Mouse (Mus musculus): ENCODE results near the gene Gpr173. TPM values are rescaled to one million over a fixed set of nuclear protein-coding genes. Genes with fewer than 3 reads are reported as not detected.

Gene Gpr173
- 1.1 TPM in 2 replicates for polyA plus RNA-seq (2015; fragmentation: Nextera tagmentation; extraction: Ambion mirVana)

- ATAC-seq (peak; percentile 94), DNase-seq (ENCODE audit: low spot score) (peak; percentile 52)
- Histone ChIP-seq H3K4me2 (replicated peaks; ENCODE audit: low read depth, low read length) (peak within 1 kb of the TSS; percentile 57), H3K4me1 (ENCODE audit: insufficient read depth, low read depth, low read length) (no peaks in the 10 kb centered on the region), H3K36me3 (ENCODE audit: insufficient read depth, low read length) (no peaks in the 10 kb centered on the region), H3K27me3 (replicated peaks; ENCODE audit: insufficient read depth, low read length) (no peaks in the 10 kb centered on the region), H3K27ac (ENCODE audit: low read length) (no peak within 1 kb of the TSS), H3K9me3 (ENCODE audit: low read length) (no peaks in the 10 kb centered on the region), H3K9ac (replicated peaks; ENCODE audit: low read depth) (no peak within 1 kb of the TSS; the same call in 1 of the 2 replicates), H3K4me3 (ENCODE audit: low read depth, low read length) (peak within 1 kb of the TSS; percentile 34)
- 9% methylated on average over 13 of the region's 24 CpGs for WGBS
- TF ChIP-seq CTCF (IDR thresholded peaks at IDR 0.05) (no peak), EP300 (IDR thresholded peaks at IDR 0.05) (no peak)
Measured at GRCm38 (mm10) chrX:152368397-152369273, at the start of gene Gpr173. Gene Gpr173 (minus strand): TSS chrX:152368704.

DNA sequence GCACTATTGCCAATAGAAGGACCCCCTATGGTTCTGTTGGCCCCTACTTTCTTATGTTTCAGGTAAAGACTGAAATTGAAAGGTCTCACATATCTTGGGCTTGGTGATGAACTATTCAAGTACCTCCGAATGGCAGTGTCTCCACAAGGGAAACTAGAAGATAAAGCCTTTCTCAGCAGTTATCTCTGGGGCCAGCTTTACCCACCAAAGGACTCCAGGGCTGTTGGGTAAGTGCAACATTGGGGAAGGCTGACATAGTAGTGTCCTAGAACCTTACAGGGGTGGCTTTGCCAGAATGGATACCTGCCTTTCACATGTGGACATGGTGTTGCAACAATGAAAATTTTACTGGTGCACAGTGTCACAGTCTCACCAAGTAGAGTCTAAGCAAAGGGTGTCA is 34.7 kb upstream of the Gpr173 start:
- no peak overlapping the region for H3K4me2 ChIP-seq (replicated peaks; ENCODE audit: low read depth, low read length)
- WGBS: 86% methylated on average over 1 of the region's 1 CpGs
- no peak overlapping the region for H3K27ac ChIP-seq (ENCODE audit: low read length)
- H3K9ac ChIP-seq (replicated peaks; ENCODE audit: low read depth): no peak overlapping the region
- TF ChIP-seq CTCF (IDR thresholded peaks at IDR 0.05) (no peak), EP300 (IDR thresholded peaks at IDR 0.05) (no peak)
- no peaks in the 10 kb centered on the region for H3K9me3 ChIP-seq (ENCODE audit: low read length)
- DNase-seq (ENCODE audit: low spot score) (no peak), ATAC-seq (no peak)
- H3K4me1 ChIP-seq (ENCODE audit: insufficient read depth, low read depth, low read length): no peaks in the 10 kb centered on the region
- no peaks in the 10 kb centered on the region for H3K36me3 ChIP-seq (ENCODE audit: insufficient read depth, low read length)
- H3K4me3 ChIP-seq (ENCODE audit: low read depth, low read length): no peak overlapping the region
- H3K27me3 ChIP-seq (replicated peaks; ENCODE audit: insufficient read depth, low read length): no peaks in the 10 kb centered on the region

- no peaks in the 10 kb centered on the region for H3K36me3 ChIP-seq (ENCODE audit: insufficient read depth, low read length)
- no peak overlapping the region for H3K9ac ChIP-seq (replicated peaks; ENCODE audit: low read depth)
- ATAC-seq: no peak
- no peaks in the 10 kb centered on the region for H3K9me3 ChIP-seq (ENCODE audit: low read length)
- 57% methylated on average over 2 of the region's 2 CpGs for WGBS
- no peak for DNase-seq (ENCODE audit: low spot score)
- TF ChIP-seq CTCF (IDR thresholded peaks at IDR 0.05) (no peak), EP300 (IDR thresholded peaks at IDR 0.05) (no peak)
- no peak overlapping the region for H3K4me3 ChIP-seq (ENCODE audit: low read depth, low read length)
- no peaks in the 10 kb centered on the region for H3K27me3 ChIP-seq (replicated peaks; ENCODE audit: insufficient read depth, low read length)
- H3K4me2 ChIP-seq (replicated peaks; ENCODE audit: low read depth, low read length): no peak overlapping the region
- no peak overlapping the region for H3K27ac ChIP-seq (ENCODE audit: low read length)
- H3K4me1 ChIP-seq (ENCODE audit: insufficient read depth, low read depth, low read length): no peaks in the 10 kb centered on the region
Measured at GRCm38 (mm10) chrX:152400096-152400495, 31.6 kb upstream of the Gpr173 start.

DNA sequence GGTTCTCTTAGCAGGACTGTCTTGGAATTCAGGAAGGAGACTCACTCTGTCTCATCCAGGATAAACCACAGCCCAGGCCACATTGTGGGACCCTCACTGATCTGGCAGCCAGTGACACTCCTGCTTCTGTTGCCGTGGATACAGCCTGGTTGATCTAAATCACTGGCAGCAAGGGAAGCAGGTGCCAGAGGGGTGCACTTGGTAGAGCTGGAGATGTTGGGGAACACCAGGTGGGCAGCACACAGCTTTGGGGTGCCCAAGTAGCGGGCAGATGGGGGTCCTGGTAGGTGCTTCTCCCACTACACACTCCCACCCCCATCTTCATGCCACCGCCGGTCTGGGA is 479 bp downstream of the Gpr173 start:
- Histone ChIP-seq H3K9ac (replicated peaks; ENCODE audit: low read depth) (no peak overlapping the region), H3K36me3 (ENCODE audit: insufficient read depth, low read length) (no peaks in the 10 kb centered on the region), H3K9me3 (ENCODE audit: low read length) (no peaks in the 10 kb centered on the region), H3K4me2 (replicated peaks; ENCODE audit: low read depth, low read length) (peak overlapping the region; percentile 57), H3K4me3 (ENCODE audit: low read depth, low read length) (peak overlapping the region; percentile 34), H3K4me1 (ENCODE audit: insufficient read depth, low read depth, low read length) (no peaks in the 10 kb centered on the region), H3K27ac (ENCODE audit: low read length) (no peak overlapping the region), H3K27me3 (replicated peaks; ENCODE audit: insufficient read depth, low read length) (no peaks in the 10 kb centered on the region)
- DNase-seq (ENCODE audit: low spot score) (no peak), ATAC-seq (no peak)
- no CpG with 5 or more reads among the region's 4 CpGs for WGBS
- TF ChIP-seq EP300 (IDR thresholded peaks at IDR 0.05): no peak
- no peak for TF ChIP-seq CTCF (IDR thresholded peaks at IDR 0.05)

- Histone ChIP-seq H3K27me3 (replicated peaks; ENCODE audit: insufficient read depth, low read length) (no peaks in the 10 kb centered on the region), H3K27ac (ENCODE audit: low read length) (no peak overlapping the region), H3K36me3 (ENCODE audit: insufficient read depth, low read length) (no peaks in the 10 kb centered on the region), H3K9ac (replicated peaks; ENCODE audit: low read depth) (no peak overlapping the region), H3K4me1 (ENCODE audit: insufficient read depth, low read depth, low read length) (no peaks in the 10 kb centered on the region), H3K4me2 (replicated peaks; ENCODE audit: low read depth, low read length) (no peak overlapping the region), H3K4me3 (ENCODE audit: low read depth, low read length) (no peak overlapping the region), H3K9me3 (ENCODE audit: low read length) (no peaks in the 10 kb centered on the region)
- TF ChIP-seq CTCF (IDR thresholded peaks at IDR 0.05): no peak
- no peak for TF ChIP-seq EP300 (IDR thresholded peaks at IDR 0.05)
- no peak for DNase-seq (ENCODE audit: low spot score)
- WGBS: 49% methylated on average over 2 of the region's 2 CpGs
- no peak for ATAC-seq
Measured at GRCm38 (mm10) chrX:152366418-152366817, 2.1 kb downstream of the Gpr173 start.

- WGBS: 16% methylated on average over 5 of the region's 5 CpGs
- H3K27ac ChIP-seq (ENCODE audit: low read length): no peak overlapping the region
Measured at GRCm38 (mm10) chrX:152352553-152353153, 15.9 kb downstream of the Gpr173 start.

More at GRCm38 (mm10) chrX:152352553-152353153, 15.9 kb downstream of the Gpr173 start:
- peak; percentile 80 for ATAC-seq
- H3K9me3 ChIP-seq (ENCODE audit: low read length): no peaks in the 10 kb centered on the region
- no peak overlapping the region for H3K9ac ChIP-seq (replicated peaks; ENCODE audit: low read depth)
- TF ChIP-seq EP300 (IDR thresholded peaks at IDR 0.05) (no peak), CTCF (IDR thresholded peaks at IDR 0.05) (peak; percentile 67)
- H3K4me3 ChIP-seq (ENCODE audit: low read depth, low read length): no peak overlapping the region
- H3K36me3 ChIP-seq (ENCODE audit: insufficient read depth, low read length): no peaks in the 10 kb centered on the region
- no peaks in the 10 kb centered on the region for H3K27me3 ChIP-seq (replicated peaks; ENCODE audit: insufficient read depth, low read length)
- H3K4me1 ChIP-seq (ENCODE audit: insufficient read depth, low read depth, low read length): no peaks in the 10 kb centered on the region
- peak; percentile 77 for DNase-seq (ENCODE audit: low spot score)
- H3K4me2 ChIP-seq (replicated peaks; ENCODE audit: low read depth, low read length): no peak overlapping the region
